Mouse (Mus musculus) stomach, embryonic 14.5 days (tissue): ENCODE results near the gene Appl1. TPM values are rescaled to one million over a fixed set of nuclear protein-coding genes. Genes with fewer than 3 reads are reported as not detected.

ENCODE experiments used
- ATAC-seq: fragments of 200-750 bp; cut with Nextera tagmentation; 2 replicates; pipeline ENCODE4 v1.8.0; 2017; ENCODE audit warnings: low read depth, moderate TSS enrichment; ENCODE audit not compliant: insufficient number of reproducible peaks, insufficient read depth, low FRiP score
- H3K27ac ChIP-seq: fragments of 300-500 bp; sonication (generic); 2 replicates; pipeline ENCODE4 v1.5.1; 2014; ENCODE audit warnings: mild to moderate bottlenecking, low read length, moderate library complexity, mixed read lengths
- H3K27me3 ChIP-seq: fragments of 300-500 bp; sonication (generic); 2 replicates; pipeline ENCODE4 v1.6.1; 2014; ENCODE audit warnings: low read length, control low read depth, mixed read lengths; ENCODE audit not compliant: control insufficient read depth, insufficient read depth
- H3K36me3 ChIP-seq: fragments of 300-500 bp; sonication (generic); 2 replicates; pipeline ENCODE4 v1.6.1; 2014; ENCODE audit warnings: mild to moderate bottlenecking, control low read depth, low read length, moderate library complexity, mixed read lengths; ENCODE audit not compliant: control insufficient read depth, insufficient read depth
- H3K4me1 ChIP-seq: fragments of 300-500 bp; sonication (generic); 2 replicates; pipeline ENCODE4 v1.6.1; 2014; ENCODE audit warnings: low read length, control low read depth, mixed read lengths; ENCODE audit not compliant: control insufficient read depth, insufficient read depth
- H3K4me2 ChIP-seq: fragments of 300-500 bp; sonication (generic); replicated peaks from 2 replicates; pipeline ENCODE4 v1.6.1; 2014; ENCODE audit warnings: low read depth, low read length, control low read depth
- H3K4me3 ChIP-seq: fragments of 300-500 bp; sonication (generic); 2 replicates; pipeline ENCODE4 v1.5.1; 2014; ENCODE audit warnings: low read depth, low read length, control low read depth
- H3K9ac ChIP-seq: fragments of 300-500 bp; sonication (generic); replicated peaks from 2 replicates; pipeline ENCODE4 v1.6.1; 2014; ENCODE audit warnings: low read depth, mild to moderate bottlenecking, control low read depth, low read length, moderate library complexity, mixed read lengths
- H3K9me3 ChIP-seq: fragments of 300-500 bp; sonication (generic); 2 replicates; pipeline ENCODE4 v1.6.1; 2016; ENCODE audit warnings: low read depth, low read length, control low read depth; ENCODE audit not compliant: control insufficient read depth
- WGBS: fragments of 180-500 bp; shearing (Covaris S2); extraction: QIAGEN DNeasy Blood & Tissue Kit; methylation state at CpG from one replicate; pipeline ENCODE4 v1.1.7; 2014; 5-methylcytosine and 5-hydroxymethylcytosine counted together
- polyA plus RNA-seq: library from polyadenylated mRNA; unstranded; fragments of >200 nt; fragmentation: Nextera tagmentation; extraction: Ambion mirVana; gene quantifications from 2 replicates; pipeline ENCODE4 v1.2.1, GENCODE M21; 2014

The Appl1 gene
- polyA plus RNA-seq, 1 experiment from 2014 or later: 61.3 TPM

DNA sequence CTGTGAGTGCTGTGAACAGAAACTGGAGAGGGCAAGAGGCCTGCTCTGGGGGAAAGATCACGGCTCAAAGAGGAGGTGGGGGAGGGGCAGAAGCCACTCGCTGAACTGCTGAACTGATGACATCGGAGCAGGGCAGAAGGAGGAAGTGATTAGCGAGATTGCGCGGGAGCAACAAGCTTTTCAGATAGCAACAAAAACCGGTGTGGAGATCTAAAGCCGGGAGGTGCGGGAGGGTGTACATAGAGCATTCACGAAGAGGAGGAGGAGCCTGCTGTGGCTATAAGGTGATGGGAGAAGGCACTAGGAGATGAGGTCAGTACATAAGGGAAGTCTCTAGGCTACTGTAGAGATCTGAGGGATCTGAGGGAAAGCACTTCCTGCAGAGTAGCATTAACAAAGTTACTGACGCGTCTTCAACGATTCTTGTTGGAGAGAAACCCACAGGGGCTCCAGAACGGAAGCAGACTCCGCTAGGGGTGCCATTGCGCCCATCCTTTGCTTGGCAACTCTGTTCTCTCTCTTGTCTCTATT is 23.2 kb upstream of the Appl1 start, which contains the start of gene Hesx1:
Gene Hesx1 (plus strand): TSS at position 206 of the 531 bp plus-strand sequence.
- no peak for ATAC-seq
- Histone ChIP-seq H3K4me3 (peak within 1 kb of the TSS; percentile 10), H3K27ac (0 out of 2 replicates have a peak within 1 kb of the TSS, but pooled peaks have one; percentile 16), H3K27me3 (no peaks in the 10 kb centered on the region), H3K36me3 (no peaks in the 10 kb centered on the region), H3K4me2 (peak within 1 kb of the TSS; percentile 57), H3K4me1 (peaks cover 10% of the 10 kb centered on the region; the same call in 1 of the 2 replicates), H3K9ac (no peak within 1 kb of the TSS), H3K9me3 (no peaks in the 10 kb centered on the region)
- WGBS: 7% methylated on average over 16 of the region's 16 CpGs

DNA sequence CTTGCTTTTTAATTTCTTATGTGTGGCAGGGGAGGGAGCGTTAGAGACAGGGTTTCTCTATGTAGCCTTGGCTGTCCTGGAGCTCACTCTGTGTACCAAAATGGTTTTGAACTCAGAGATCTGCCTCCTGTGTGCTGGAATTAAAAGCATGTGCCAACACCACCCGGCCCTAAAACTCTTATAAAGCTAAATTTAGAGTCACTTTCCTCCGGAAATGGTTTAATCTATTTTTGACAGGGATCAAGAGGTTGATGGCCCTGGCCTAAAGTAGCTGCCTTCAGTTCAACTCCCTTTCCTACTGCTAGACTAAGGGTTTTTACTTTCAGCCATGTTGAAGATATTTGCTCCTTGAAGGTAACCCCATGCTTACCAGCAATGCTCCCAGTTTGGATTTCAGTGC is 22.4 kb upstream of the Appl1 start:
- Histone ChIP-seq H3K4me1 (peaks cover 10% of the 10 kb centered on the region; the same call in 1 of the 2 replicates), H3K27ac (no peak overlapping the region)
- 46% methylated on average over 3 of the region's 3 CpGs for WGBS

DNA sequence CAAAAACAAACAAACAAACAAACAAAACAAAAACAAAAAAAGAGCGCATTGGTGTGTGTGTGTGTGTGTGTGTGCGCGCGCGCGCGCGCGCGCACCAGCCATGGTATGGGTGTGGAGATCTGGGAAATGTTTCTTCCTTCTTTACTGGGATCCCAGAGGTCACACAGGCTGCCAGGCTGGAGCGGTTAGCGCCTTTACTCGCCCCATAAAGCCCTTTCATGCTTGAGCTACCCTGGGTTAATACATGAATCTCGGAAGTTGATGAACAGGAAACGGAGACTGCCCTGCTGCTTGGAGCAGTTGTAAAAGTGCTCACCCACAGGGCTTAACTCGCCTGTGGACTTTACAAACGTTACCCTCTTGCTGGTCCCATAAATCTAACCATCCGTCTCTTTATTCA is 20.6 kb upstream of the Appl1 start:
- Histone ChIP-seq H3K36me3 (no peaks in the 10 kb centered on the region), H3K27ac (no peak overlapping the region), H3K9me3 (no peaks in the 10 kb centered on the region), H3K9ac (no peak overlapping the region), H3K27me3 (no peaks in the 10 kb centered on the region), H3K4me1 (peaks cover 10% of the 10 kb centered on the region; the same call in 1 of the 2 replicates), H3K4me2 (no peak overlapping the region), H3K4me3 (no peak overlapping the region)
- WGBS: 73% methylated on average over 18 of the region's 18 CpGs
- ATAC-seq: no peak

More for the DNA sequence above, 22.4 kb upstream of the Appl1 start:
- Histone ChIP-seq H3K27me3 (no peaks in the 10 kb centered on the region), H3K36me3 (no peaks in the 10 kb centered on the region), H3K4me2 (no peak overlapping the region), H3K9me3 (no peaks in the 10 kb centered on the region), H3K9ac (no peak overlapping the region), H3K4me3 (no peak overlapping the region)
- ATAC-seq: no peak

DNA sequence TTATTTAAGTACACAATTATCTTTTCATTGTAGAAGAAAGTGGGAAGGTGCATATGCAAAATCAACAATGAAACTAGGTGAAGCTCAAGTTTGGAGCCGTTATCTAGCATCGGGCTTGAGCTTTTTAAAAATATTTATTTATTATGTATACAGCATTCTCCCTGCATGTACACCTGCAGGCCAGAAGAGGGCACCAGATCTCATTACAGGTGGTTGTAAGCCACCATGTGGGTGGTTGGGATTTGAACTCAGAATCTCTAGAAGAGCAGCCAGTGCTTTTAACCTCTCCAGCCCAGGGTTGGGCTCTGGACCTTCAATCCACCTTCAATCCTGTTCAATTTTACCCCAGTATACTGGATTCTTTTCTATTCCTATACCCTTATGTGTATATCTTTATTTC is 17.7 kb upstream of the Appl1 start:
- H3K4me2 ChIP-seq: no peak overlapping the region
- H3K9ac ChIP-seq: no peak overlapping the region
- no peaks in the 10 kb centered on the region for H3K27me3 ChIP-seq
- no peak overlapping the region for H3K4me3 ChIP-seq
- WGBS: 75% methylated on average over 2 of the region's 2 CpGs
- H3K27ac ChIP-seq: no peak overlapping the region
- H3K36me3 ChIP-seq: no peaks in the 10 kb centered on the region
- H3K4me1 ChIP-seq: 0 out of 2 replicates have a peak, but pooled peaks cover 2% of the 10 kb centered on the region
- ATAC-seq: no peak
- H3K9me3 ChIP-seq: no peaks in the 10 kb centered on the region

DNA sequence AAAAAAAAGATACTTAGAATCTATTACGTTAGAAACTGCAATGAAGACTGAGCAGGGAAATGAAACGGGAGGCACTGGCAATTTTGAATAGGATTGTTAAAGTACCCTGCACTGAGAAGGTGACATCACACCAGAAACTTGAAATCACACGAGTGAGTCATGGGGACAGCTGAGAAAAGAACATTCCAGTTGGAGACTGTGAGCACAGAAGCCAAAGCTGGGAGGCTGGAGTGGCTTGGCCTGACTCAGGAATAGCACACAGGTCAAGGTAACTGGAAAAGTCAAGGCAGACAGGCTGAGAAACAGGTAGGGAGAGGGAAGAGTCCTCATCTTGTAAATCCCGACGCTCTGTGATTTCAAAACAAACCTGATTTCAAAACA is 11.1 kb upstream of the Appl1 start:
- no peak for ATAC-seq
- no peak overlapping the region for H3K27ac ChIP-seq
- no peaks in the 10 kb centered on the region for H3K27me3 ChIP-seq
- H3K9me3 ChIP-seq: peaks cover 5% of the 10 kb centered on the region; the same call in 1 of the 2 replicates
- H3K4me1 ChIP-seq: no peaks in the 10 kb centered on the region
- no peaks in the 10 kb centered on the region for H3K36me3 ChIP-seq
- H3K9ac ChIP-seq: no peak overlapping the region
- WGBS: 69% methylated on average over 5 of the region's 5 CpGs
- H3K4me3 ChIP-seq: no peak overlapping the region
- H3K4me2 ChIP-seq: no peak overlapping the region

DNA sequence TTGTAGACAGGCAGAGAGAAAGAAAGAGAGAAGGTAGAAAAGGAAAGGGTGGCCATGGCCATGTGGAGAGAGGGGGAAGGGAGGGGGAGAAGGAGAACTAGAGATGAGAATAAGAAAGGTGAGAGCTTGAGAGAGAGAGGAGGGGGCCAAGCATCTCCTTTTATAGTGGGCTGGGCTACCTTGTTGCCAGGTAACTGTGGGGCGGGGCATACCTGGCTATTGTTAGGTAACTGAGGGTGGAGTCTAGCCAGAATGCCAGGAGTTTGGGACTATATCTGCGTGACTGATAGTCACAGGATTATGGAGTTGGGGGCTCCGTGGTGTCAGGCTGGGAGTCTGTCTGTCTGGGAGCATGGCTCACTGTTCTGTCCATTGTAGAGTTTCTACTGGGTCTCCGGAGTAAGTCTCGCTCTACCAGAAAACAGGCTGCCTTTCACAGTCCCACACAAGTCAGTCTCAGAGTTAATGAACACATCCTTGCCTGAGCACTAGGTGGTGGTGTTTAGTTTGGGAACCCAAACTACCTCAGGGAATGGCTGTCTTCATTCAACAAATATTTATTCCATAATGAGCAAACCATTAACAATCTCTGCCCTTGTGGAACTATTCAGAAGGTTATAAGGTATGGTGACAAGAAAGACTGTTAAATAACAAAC is 10.6 kb upstream of the Appl1 start:
- H3K9ac ChIP-seq: no peak overlapping the region
- no peak overlapping the region for H3K4me2 ChIP-seq
- no peak overlapping the region for H3K4me3 ChIP-seq
- H3K4me1 ChIP-seq: no peaks in the 10 kb centered on the region
- H3K27ac ChIP-seq: no peak overlapping the region
- no peaks in the 10 kb centered on the region for H3K27me3 ChIP-seq
- no peak for ATAC-seq
- H3K36me3 ChIP-seq: no peaks in the 10 kb centered on the region
- WGBS: 51% methylated on average over 5 of the region's 5 CpGs
- peaks cover 5% of the 10 kb centered on the region; the same call in 1 of the 2 replicates for H3K9me3 ChIP-seq

DNA sequence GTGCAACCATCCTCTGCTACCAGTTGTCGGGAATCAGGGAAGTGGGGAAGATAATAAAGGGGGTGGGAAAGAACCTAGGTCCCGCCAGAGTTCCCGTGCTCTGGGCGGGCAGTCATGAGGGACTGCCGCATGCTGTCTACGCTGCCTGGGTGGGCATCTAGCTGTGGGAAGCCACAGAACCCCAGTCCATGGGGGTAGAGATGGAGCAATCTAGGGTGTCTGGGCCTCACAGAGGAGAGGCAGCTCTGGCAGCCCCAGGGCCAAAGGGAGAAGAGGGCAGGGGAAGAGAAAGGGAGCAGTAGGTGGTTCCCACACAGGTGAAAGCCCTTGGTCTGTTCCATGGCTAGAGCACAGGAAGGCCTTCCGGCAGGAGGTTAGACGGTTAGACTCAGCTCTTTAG is 10.0 kb upstream of the Appl1 start:
- ATAC-seq: no peak

DNA sequence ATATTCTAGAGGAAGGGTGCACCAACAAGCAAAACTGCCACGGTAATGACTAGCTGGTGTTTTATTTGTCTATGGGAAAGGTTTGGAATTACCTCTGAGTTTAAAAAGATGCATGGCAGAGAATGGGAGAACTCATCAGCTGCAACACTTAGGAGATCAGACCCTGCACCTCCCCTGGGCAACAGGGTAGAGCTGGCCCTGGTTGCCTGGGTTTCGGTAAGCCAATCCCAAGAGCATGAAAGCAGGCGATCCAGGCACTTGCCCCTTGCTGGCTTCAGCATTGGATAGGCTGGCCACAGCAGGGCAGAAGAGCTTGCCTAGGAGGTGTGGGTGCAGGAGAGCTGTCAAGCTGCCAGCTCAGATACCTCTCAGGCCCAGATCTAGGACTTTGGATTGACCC is 8.8 kb upstream of the Appl1 start:
- H3K27me3 ChIP-seq: no peaks in the 10 kb centered on the region
- WGBS: 88% methylated on average over 3 of the region's 3 CpGs
- H3K9ac ChIP-seq: no peak overlapping the region
- peaks cover 5% of the 10 kb centered on the region; the same call in 1 of the 2 replicates for H3K9me3 ChIP-seq
- ATAC-seq: no peak
- no peaks in the 10 kb centered on the region for H3K36me3 ChIP-seq
- no peak overlapping the region for H3K27ac ChIP-seq
- no peak overlapping the region for H3K4me3 ChIP-seq
- no peak overlapping the region for H3K4me2 ChIP-seq
- H3K4me1 ChIP-seq: no peaks in the 10 kb centered on the region

More for the DNA sequence above, 10.0 kb upstream of the Appl1 start:
- no peak overlapping the region for H3K27ac ChIP-seq
- no peaks in the 10 kb centered on the region for H3K27me3 ChIP-seq
- no peaks in the 10 kb centered on the region for H3K36me3 ChIP-seq
- 93% methylated on average over 8 of the region's 8 CpGs for WGBS
- H3K4me2 ChIP-seq: no peak overlapping the region
- H3K9me3 ChIP-seq: peaks cover 5% of the 10 kb centered on the region; the same call in 1 of the 2 replicates
- H3K9ac ChIP-seq: no peak overlapping the region
- no peaks in the 10 kb centered on the region for H3K4me1 ChIP-seq
- no peak overlapping the region for H3K4me3 ChIP-seq
